Mouse (Mus musculus): Measurements from ENCODE around the gene Rasa4. TPM values are rescaled to one million over a fixed set of nuclear protein-coding genes. Genes with fewer than 3 reads are reported as not detected.

Rasa4 gene
- total and polyA plus RNA-seq, 3 experiments = 1.4 to 2.5 TPM; not detected in 1

GRCm38 (mm10) chr5:136115891-136116783 lies 32.4 kb downstream of the Rasa4 start, which contains the start of gene Polr2j (continued):
- no peak for TF ChIP-seq GATA1 (IDR thresholded peaks at IDR 0.05; ENCODE audit: low read depth, low read length)
- TF ChIP-seq MAZ (IDR thresholded peaks at IDR 0.05; ENCODE audit: low read depth, low read length) = peak; percentile 78; the same call in 1 of the 2 replicates
- 0 out of 2 replicates have a peak, but pooled peaks have one; percentile 35 for TF ChIP-seq MYB (IDR thresholded peaks at IDR 0.05; ENCODE audit: low read depth, low read length)
- peak; percentile 97 for TF ChIP-seq ELF1 (IDR thresholded peaks at IDR 0.05; ENCODE audit: low read depth, low read length)
- TF ChIP-seq TCF12 (IDR thresholded peaks at IDR 0.05; ENCODE audit: low read depth, low read length) = peak; percentile 79
- no peak for TF ChIP-seq EP300 (IDR thresholded peaks at IDR 0.05; ENCODE audit: low read depth in 1 of 2, low read length in 2 of 2)
- 0 out of 2 replicates have a peak, but pooled peaks have one; percentile 46 for TF ChIP-seq ETS1 (IDR thresholded peaks at IDR 0.05; ENCODE audit: low read depth, low read length)
- TF ChIP-seq USF2 (IDR thresholded peaks at IDR 0.05; ENCODE audit: borderline replicate concordance in 1 of 2, insufficient read depth in 1 of 2, low read depth in 1 of 2, low read length in 2 of 2) = no peak
- peak; percentile 84; the same call in 1 of the 2 replicates for TF ChIP-seq E2F4 (IDR thresholded peaks at IDR 0.05; ENCODE audit: borderline replicate concordance, low read depth, low read length)
- peak; percentile 52 for TF ChIP-seq USF1 (IDR thresholded peaks at IDR 0.05; ENCODE audit: low read depth, low read length)
- no peak for TF ChIP-seq ZNF384 (IDR thresholded peaks at IDR 0.05; ENCODE audit: low read depth, low read length)
- TF ChIP-seq MYC (IDR thresholded peaks at IDR 0.05; ENCODE audit: low read depth, low read length) = peak; percentile 60; the same call in 1 of the 2 replicates
- TF ChIP-seq MAFK (IDR thresholded peaks at IDR 0.05; ENCODE audit: borderline replicate concordance, low read depth, low read length) = no peak
- TF ChIP-seq CTCF (IDR thresholded peaks at IDR 0.05 in 2 of 3, conservative IDR thresholded peaks at IDR 0.05 in 1 of 3; ENCODE audit: control insufficient read depth in 1 of 3, insufficient read depth in 1 of 3, low read depth in 2 of 3, low read length in 3 of 3, poor library complexity in 1 of 3, severe bottlenecking in 1 of 3) = peak; percentile 79 to 98 (median 98)
- 0 out of 2 replicates have a peak, but pooled peaks have one; percentile 45 for TF ChIP-seq MEF2A (IDR thresholded peaks at IDR 0.05; ENCODE audit: extremely low read depth, insufficient replicate concordance, low read depth, low read length, poor library complexity, severe bottlenecking)
- TF ChIP-seq HCFC1 (IDR thresholded peaks at IDR 0.05; ENCODE audit: low read depth, low read length) = peak; percentile 98
- peak; percentile 92; the same call in 1 of the 2 replicates for TF ChIP-seq GABPA (IDR thresholded peaks at IDR 0.05; ENCODE audit: low read depth, low read length)

DNA sequence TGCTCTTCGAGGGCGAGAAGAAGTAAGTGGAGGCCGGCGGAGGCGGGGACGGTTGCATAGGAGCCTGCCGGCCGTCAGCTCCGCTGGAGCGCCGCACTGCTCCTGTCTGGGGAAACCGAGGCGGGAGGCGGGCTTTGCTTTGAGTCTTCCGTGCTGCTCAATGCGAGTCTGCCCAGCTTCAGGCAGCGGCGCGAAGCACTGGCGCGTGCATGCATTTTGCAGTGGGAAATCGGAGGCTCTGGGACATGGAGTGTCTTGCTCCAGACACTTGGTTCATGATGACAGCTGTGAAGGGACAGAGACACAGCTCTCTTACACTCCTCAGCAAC lies 33.0 kb downstream of the Rasa4 start:
- H3K27me3 ChIP-seq (ENCODE audit: control insufficient read depth in 1 of 2, insufficient read depth in 2 of 2, low read length in 2 of 2) = no peaks in the 10 kb centered on the region
- H3K27ac ChIP-seq (ENCODE audit: control insufficient read depth, low read depth, low read length) = peak overlapping the region; percentile 67
- H3K4me1 ChIP-seq (ENCODE audit: control insufficient read depth in 1 of 2, insufficient read depth in 2 of 2, low read length in 2 of 2) = peaks cover 0 to 15% of the 10 kb centered on the region in 2 experiments; a peak in 2 of 4 replicates
- peak overlapping the region; percentile 94 for H3K9ac ChIP-seq (ENCODE audit: control insufficient read depth, low read depth, low read length, poor library complexity, severe bottlenecking)
- peak; percentile 77; the same call in 1 of the 2 replicates for TF ChIP-seq MAX (IDR thresholded peaks at IDR 0.05; ENCODE audit: low read length)
- TF ChIP-seq NRF1 (IDR thresholded peaks at IDR 0.05; ENCODE audit: insufficient read depth, low read depth, low read length, poor library complexity, severe bottlenecking) = no peak
- no peak; the same call in 1 of the 2 replicates for TF ChIP-seq ZMIZ1 (IDR thresholded peaks at IDR 0.05; ENCODE audit: low read depth, low read length)
- no peak; the same call in 1 of the 2 replicates for TF ChIP-seq MAZ (IDR thresholded peaks at IDR 0.05; ENCODE audit: low read depth, low read length)
- TF ChIP-seq POLR2A (IDR thresholded peaks at IDR 0.05; ENCODE audit: control insufficient read depth in 1 of 2, insufficient read depth in 1 of 2, low read depth in 1 of 2, low read length in 2 of 2, poor library complexity in 1 of 2) = no peak; a peak in 1 of 4 replicates
- no peak for TF ChIP-seq HCFC1 (IDR thresholded peaks at IDR 0.05; ENCODE audit: low read depth, low read length)
- peak; percentile 4; the same call in 1 of the 2 replicates for TF ChIP-seq MYB (IDR thresholded peaks at IDR 0.05; ENCODE audit: low read depth, low read length)
- no peak for TF ChIP-seq CHD1 (IDR thresholded peaks at IDR 0.05; ENCODE audit: low read depth, low read length)
- TF ChIP-seq MYC (IDR thresholded peaks at IDR 0.05; ENCODE audit: low read depth, low read length) = peak; percentile 6; the same call in 1 of the 2 replicates
- peak; percentile 58 for TF ChIP-seq SIN3A (IDR thresholded peaks at IDR 0.05; ENCODE audit: low read length)
- peak overlapping the region; percentile 71 to 84 for H3K4me3 ChIP-seq (ENCODE audit: control insufficient read depth in 1 of 2, insufficient read depth in 1 of 2, low read depth in 2 of 2, low read length in 2 of 2)
- no peaks in the 10 kb centered on the region for H3K9me3 ChIP-seq (replicated peaks; ENCODE audit: insufficient read depth, low read length)
- DNase-seq (ENCODE audit: low read depth, low spot score) = no peak
- H3K79me2 ChIP-seq (ENCODE audit: control insufficient read depth, insufficient read depth, low read length, poor library complexity) = peaks cover 26% of the 10 kb centered on the region
- H3K36me3 ChIP-seq (ENCODE audit: control insufficient read depth in 1 of 2, insufficient read depth in 2 of 2, low read length in 2 of 2) = peaks cover 1 to 3% of the 10 kb centered on the region in 2 experiments; a peak in 2 of 4 replicates
